Mouse (Mus musculus) intestine, embryonic 14.5 days (tissue): Measurements from ENCODE around the gene Nbea. TPM values are rescaled to one million over a fixed set of nuclear protein-coding genes. Genes with fewer than 3 reads are reported as not detected.
"Not testable (repeated sequence)": the region's sequence is repeated elsewhere in the genome, so short reads cannot be mapped to it uniquely, and the experiment has no call there.

Experiments used
- ATAC-seq: fragments of 200-750 bp; cut with Nextera tagmentation; replicated peaks from 2 replicates; pipeline ENCODE4 v1.8.0; 2017; ENCODE audit warnings: low read depth, moderate number of reproducible peaks, moderate TSS enrichment, moderate library complexity; ENCODE audit not compliant: low FRiP score, low TSS enrichment
- DNase-seq: peaks from one replicate; pipeline ENCODE4 v3.0.0-alpha.2; 2018; ENCODE audit warnings: low spot score
- H3K27ac ChIP-seq: fragments of 300-500 bp; sonication (generic); 2 replicates; pipeline ENCODE4 v1.5.1; 2014; ENCODE audit warnings: low read depth, mild to moderate bottlenecking, control low read depth
- H3K27me3 ChIP-seq: fragments of 300-500 bp; sonication (generic); replicated peaks from 2 replicates; pipeline ENCODE4 v1.6.1; 2014; ENCODE audit warnings: low read length, control low read depth; ENCODE audit not compliant: control insufficient read depth, insufficient read depth
- H3K36me3 ChIP-seq: fragments of 300-500 bp; sonication (generic); 2 replicates; pipeline ENCODE4 v1.6.1; 2014; ENCODE audit warnings: low read length, control low read depth; ENCODE audit not compliant: control insufficient read depth, insufficient read depth
- H3K4me1 ChIP-seq: fragments of 300-500 bp; sonication (generic); replicated peaks from 2 replicates; pipeline ENCODE4 v1.6.1; 2014; ENCODE audit warnings: low read length, control low read depth, mixed read lengths; ENCODE audit not compliant: control insufficient read depth, insufficient read depth
- H3K4me2 ChIP-seq: fragments of 300-500 bp; sonication (generic); 2 replicates; pipeline ENCODE4 v1.6.1; 2014; ENCODE audit warnings: low read length
- H3K4me3 ChIP-seq: fragments of 300-500 bp; sonication (generic); 2 replicates; pipeline ENCODE4 v1.5.1; 2014; ENCODE audit warnings: low read depth, low read length, control low read depth, mixed read lengths
- H3K9ac ChIP-seq: fragments of 300-500 bp; sonication (generic); 2 replicates; pipeline ENCODE4 v1.6.1; 2014; ENCODE audit warnings: mild to moderate bottlenecking, low read length
- H3K9me3 ChIP-seq: fragments of 300-500 bp; sonication (generic); 2 replicates; pipeline ENCODE4 v1.6.1; 2016; ENCODE audit warnings: low read length, control low read depth; ENCODE audit not compliant: control insufficient read depth
- WGBS: fragments of 180-500 bp; shearing (Covaris S2); extraction: QIAGEN DNeasy Blood & Tissue Kit; methylation state at CpG from one replicate; pipeline ENCODE4 v1.1.7; 2014; 5-methylcytosine and 5-hydroxymethylcytosine counted together
- polyA plus RNA-seq: library from polyadenylated mRNA; unstranded; fragments of >200 nt; fragmentation: Nextera tagmentation; extraction: Ambion mirVana; gene quantifications from 2 replicates; pipeline ENCODE4 v1.2.1, GENCODE M21; 2014

The Nbea gene
- polyA plus RNA-seq, 1 experiment from 2014 or later: 18.7 TPM

DNA sequence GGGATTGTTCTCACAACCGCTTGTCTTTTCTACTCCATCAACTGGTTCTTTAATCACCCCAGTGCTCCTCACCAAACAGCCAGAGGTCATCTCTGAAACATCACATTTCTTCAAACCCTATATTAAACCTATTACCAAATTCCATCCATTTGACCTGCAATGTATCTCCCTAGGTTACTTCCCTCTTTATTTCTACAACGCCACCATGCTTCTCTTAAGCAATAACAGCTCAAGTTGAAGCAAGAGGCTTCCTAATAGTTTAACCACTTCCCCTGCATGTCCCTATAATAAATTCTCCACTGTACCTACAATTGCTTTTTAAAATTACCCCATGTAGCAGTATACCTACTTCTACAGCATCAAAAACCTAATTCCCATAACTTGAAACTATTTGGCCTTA, 205.1 kb downstream of the Nbea start:
- no peaks in the 10 kb centered on the region for H3K27me3 ChIP-seq
- no peak overlapping the region for H3K9ac ChIP-seq
- 0 out of 2 replicates have a peak, but pooled peaks cover 10% of the 10 kb centered on the region for H3K36me3 ChIP-seq
- DNase-seq (no peak), ATAC-seq (no peak)
- no peak overlapping the region for H3K4me2 ChIP-seq
- H3K4me1 ChIP-seq: no peaks in the 10 kb centered on the region
- WGBS: 92% methylated on average over 2 of the region's 2 CpGs
- no peak overlapping the region for H3K27ac ChIP-seq
- no peaks in the 10 kb centered on the region for H3K9me3 ChIP-seq
- no peak overlapping the region for H3K4me3 ChIP-seq

DNA sequence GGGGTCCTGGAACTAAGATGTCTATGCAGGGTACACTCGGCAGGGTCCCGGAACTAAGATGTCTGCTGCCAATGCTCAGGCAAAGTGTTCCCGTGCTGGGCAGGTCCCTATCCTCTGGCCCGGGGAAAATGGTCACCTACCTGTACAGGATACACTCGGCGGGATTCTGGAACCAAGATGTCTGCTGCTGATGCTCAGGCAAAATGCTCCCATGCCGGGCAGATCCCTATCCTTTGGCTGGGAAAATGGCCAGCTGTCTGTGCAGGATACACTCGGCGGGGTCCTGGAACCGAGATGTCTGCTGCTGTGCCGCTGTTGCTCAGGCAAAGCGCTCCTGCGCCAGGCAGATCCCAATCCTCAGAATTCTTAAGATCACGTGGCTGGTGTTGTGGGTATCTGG, 206.5 kb downstream of the Nbea start:
- H3K36me3 ChIP-seq, H3K9me3 ChIP-seq, H3K4me2 ChIP-seq, DNase-seq, H3K4me1 ChIP-seq, H3K4me3 ChIP-seq, H3K9ac ChIP-seq, H3K27me3 ChIP-seq, ATAC-seq, H3K27ac ChIP-seq: not testable (repeated sequence)
- 95% methylated on average over 14 of the region's 14 CpGs for WGBS

DNA sequence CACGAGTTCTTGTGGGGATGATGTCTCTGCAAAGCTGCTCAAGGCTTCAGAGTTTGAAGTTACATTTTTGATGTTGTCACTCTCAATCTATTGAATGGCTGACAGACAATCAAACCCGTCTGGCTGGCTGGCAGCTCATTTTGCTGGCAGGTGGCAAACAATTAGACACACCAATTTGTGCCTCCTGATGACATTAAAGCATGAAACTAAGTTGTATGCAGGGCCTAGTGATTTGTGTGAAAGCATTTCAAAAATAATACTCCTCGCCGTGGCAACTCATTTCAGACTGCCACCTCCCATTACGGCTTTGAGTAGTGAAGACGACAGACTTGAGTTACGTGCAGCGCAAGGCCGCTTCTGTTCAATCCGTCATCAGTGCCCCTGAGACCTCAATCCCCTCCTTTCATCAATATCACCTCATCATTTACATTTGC, 217.8 kb downstream of the Nbea start:
- 86% methylated on average over 10 of the region's 10 CpGs for WGBS

GRCm38 (mm10) chr3:55963032-55963431, 220.5 kb downstream of the Nbea start:
- DNase-seq (no peak), ATAC-seq (no peak)
- no peak overlapping the region for H3K4me2 ChIP-seq
- no peak overlapping the region for H3K9ac ChIP-seq
- WGBS: 77% methylated on average over 8 of the region's 8 CpGs
- no peak overlapping the region for H3K4me3 ChIP-seq
- H3K36me3 ChIP-seq: peaks cover 4% of the 10 kb centered on the region; the same call in 1 of the 2 replicates
- H3K4me1 ChIP-seq: no peaks in the 10 kb centered on the region
- no peak overlapping the region for H3K27ac ChIP-seq
- no peaks in the 10 kb centered on the region for H3K27me3 ChIP-seq
- no peaks in the 10 kb centered on the region for H3K9me3 ChIP-seq

More for the DNA sequence above, 217.8 kb downstream of the Nbea start:
- Histone ChIP-seq H3K4me3 (no peak overlapping the region), H3K9ac (no peak overlapping the region), H3K36me3 (peaks cover 6% of the 10 kb centered on the region; the same call in 1 of the 2 replicates), H3K9me3 (no peaks in the 10 kb centered on the region), H3K27ac (no peak overlapping the region), H3K4me1 (no peaks in the 10 kb centered on the region), H3K27me3 (no peaks in the 10 kb centered on the region), H3K4me2 (no peak overlapping the region)
- no peak for DNase-seq
- no peak for ATAC-seq

DNA sequence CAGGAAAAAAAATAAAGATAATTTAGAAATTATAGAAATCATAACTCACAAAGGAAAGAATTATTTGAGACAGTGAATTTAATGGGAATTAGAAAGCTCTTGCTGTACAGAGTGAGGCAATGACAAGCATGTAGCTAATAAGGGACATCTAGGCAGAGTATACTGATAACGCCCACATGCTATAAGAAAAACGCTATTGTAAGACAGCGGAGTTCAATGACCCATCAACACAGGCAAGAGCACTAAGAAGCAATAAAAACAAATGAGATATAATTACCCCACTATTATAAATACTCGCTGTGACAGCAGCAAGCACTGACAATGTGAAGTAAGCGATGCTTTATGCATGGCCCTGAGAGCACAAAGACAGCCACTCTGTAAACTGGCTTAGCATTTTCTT, 233.5 kb downstream of the Nbea start:
- H3K9me3 ChIP-seq: no peaks in the 10 kb centered on the region
- DNase-seq (no peak), ATAC-seq (no peak)
- no peak overlapping the region for H3K4me3 ChIP-seq
- H3K27ac ChIP-seq: no peak overlapping the region
- H3K4me2 ChIP-seq: no peak overlapping the region
- H3K9ac ChIP-seq: no peak overlapping the region
- no peaks in the 10 kb centered on the region for H3K27me3 ChIP-seq
- H3K36me3 ChIP-seq: peaks cover 3% of the 10 kb centered on the region; the same call in 1 of the 2 replicates
- no peaks in the 10 kb centered on the region for H3K4me1 ChIP-seq
- 73% methylated on average over 5 of the region's 5 CpGs for WGBS

GRCm38 (mm10) chr3:55949148-55949547, 234.4 kb downstream of the Nbea start:
- Histone ChIP-seq H3K36me3 (peaks cover 3% of the 10 kb centered on the region; the same call in 1 of the 2 replicates), H3K4me3 (no peak overlapping the region), H3K9ac (no peak overlapping the region), H3K9me3 (no peaks in the 10 kb centered on the region), H3K4me1 (no peaks in the 10 kb centered on the region), H3K27ac (no peak overlapping the region), H3K4me2 (no peak overlapping the region), H3K27me3 (no peaks in the 10 kb centered on the region)
- ATAC-seq (no peak), DNase-seq (no peak)
- WGBS: 91% methylated on average over 2 of the region's 2 CpGs

DNA sequence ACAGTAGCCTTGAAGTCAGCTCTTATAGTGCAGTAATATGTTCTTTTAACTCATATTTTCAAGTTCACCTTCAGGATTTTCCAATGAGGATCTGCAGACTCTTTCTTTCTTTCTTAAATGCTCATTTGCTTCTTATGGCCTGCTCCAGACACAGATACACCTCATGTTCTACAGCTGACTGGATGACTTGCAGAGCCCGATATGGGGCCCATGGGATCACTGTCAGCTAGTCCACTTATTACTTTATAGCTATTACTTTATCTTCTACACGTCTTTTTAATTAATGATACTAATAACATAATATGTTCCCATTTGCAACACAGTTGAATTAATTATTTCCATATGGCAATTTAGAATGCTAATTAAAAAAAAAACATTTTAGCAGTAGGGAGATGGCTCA, 256.2 kb downstream of the Nbea start:
- H3K36me3 ChIP-seq: no peaks in the 10 kb centered on the region
- no peaks in the 10 kb centered on the region for H3K27me3 ChIP-seq
- no peak overlapping the region for H3K4me2 ChIP-seq
- no peak overlapping the region for H3K9ac ChIP-seq
- DNase-seq (no peak), ATAC-seq (no peak)
- H3K27ac ChIP-seq: no peak overlapping the region
- WGBS: 83% methylated on average over 2 of the region's 2 CpGs
- no peak overlapping the region for H3K4me3 ChIP-seq
- no peaks in the 10 kb centered on the region for H3K4me1 ChIP-seq
- H3K9me3 ChIP-seq: no peaks in the 10 kb centered on the region

GRCm38 (mm10) chr3:55909290-55909689, 274.2 kb downstream of the Nbea start:
- Histone ChIP-seq H3K4me3 (no peak overlapping the region), H3K4me2 (no peak overlapping the region), H3K9me3 (no peaks in the 10 kb centered on the region), H3K27ac (no peak overlapping the region), H3K4me1 (no peaks in the 10 kb centered on the region), H3K36me3 (no peaks in the 10 kb centered on the region), H3K27me3 (no peaks in the 10 kb centered on the region), H3K9ac (no peak overlapping the region)
- 65% methylated on average over 1 of the region's 1 CpGs for WGBS
- DNase-seq (no peak), ATAC-seq (no peak)

DNA sequence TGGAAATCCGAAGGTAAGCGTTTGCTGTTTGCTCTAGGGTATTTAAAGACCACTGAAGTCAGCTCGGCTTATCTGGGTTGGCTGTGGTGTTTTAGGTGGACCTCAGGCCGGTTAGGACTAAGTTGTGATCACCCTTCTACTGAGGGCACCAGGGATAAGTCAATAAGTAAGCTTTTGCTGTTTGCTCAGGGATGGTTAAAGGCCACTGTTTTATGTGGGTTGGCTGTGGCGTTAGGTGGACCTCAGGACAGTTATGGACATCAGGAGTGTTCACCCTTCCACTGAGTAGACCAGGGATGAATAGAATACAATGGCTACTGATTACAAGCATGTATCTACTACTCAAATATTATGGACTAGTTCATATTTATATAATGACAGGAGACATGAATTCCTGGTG, 292.9 kb downstream of the Nbea start:
- H3K4me2 ChIP-seq: no peak overlapping the region
- H3K27ac ChIP-seq: no peak overlapping the region
- H3K9ac ChIP-seq: no peak overlapping the region
- DNase-seq (no peak), ATAC-seq (no peak)
- no peaks in the 10 kb centered on the region for H3K4me1 ChIP-seq
- no peak overlapping the region for H3K4me3 ChIP-seq
- H3K27me3 ChIP-seq: no peaks in the 10 kb centered on the region
- no peaks in the 10 kb centered on the region for H3K36me3 ChIP-seq
- no peaks in the 10 kb centered on the region for H3K9me3 ChIP-seq
- WGBS: 80% methylated on average over 5 of the region's 5 CpGs
